Mouse (Mus musculus) layer of hippocampus, postnatal 10 days (tissue): ENCODE results near the gene Dnajc11. TPM values are rescaled to one million over a fixed set of nuclear protein-coding genes. Genes with fewer than 3 reads are reported as not detected.

Experiments used
- DNase-seq, 2 experiments: peaks; one replicate each; pipeline ENCODE4 v3.0.0; 2021; ENCODE audit warnings: low spot score in 2 of 2
- long read RNA-seq: library from polyadenylated mRNA; stranded (forward); transcript quantifications from one replicate; pipeline ENCODE4 v2.0.0, GENCODE M21; 2023
- total RNA-seq, 2 experiments: library from RNA; stranded (reverse); gene quantifications; 2 replicates each; pipeline ENCODE4 v1.2.3; 2021

The Dnajc11 gene
- total RNA-seq, result 10 to 100 TPM; 75.8 to 82.0 TPM
- long read RNA-seq, transcript Dnajc11-201 (16 exons, 3,151 nt), result major isoform, 80 of 101 reads
- long read RNA-seq, partial matches to known transcripts, result 5 of 101 reads
- long read RNA-seq, other reads (novel, unspliced or antisense), result 15 of 101 reads

- peak; percentile 97 for DNase-seq
Measured at GRCm38 (mm10) chr4:151933505-151934214, at the start of gene Dnajc11. Gene Dnajc11 (plus strand): TSS chr4:151933691.

DNA sequence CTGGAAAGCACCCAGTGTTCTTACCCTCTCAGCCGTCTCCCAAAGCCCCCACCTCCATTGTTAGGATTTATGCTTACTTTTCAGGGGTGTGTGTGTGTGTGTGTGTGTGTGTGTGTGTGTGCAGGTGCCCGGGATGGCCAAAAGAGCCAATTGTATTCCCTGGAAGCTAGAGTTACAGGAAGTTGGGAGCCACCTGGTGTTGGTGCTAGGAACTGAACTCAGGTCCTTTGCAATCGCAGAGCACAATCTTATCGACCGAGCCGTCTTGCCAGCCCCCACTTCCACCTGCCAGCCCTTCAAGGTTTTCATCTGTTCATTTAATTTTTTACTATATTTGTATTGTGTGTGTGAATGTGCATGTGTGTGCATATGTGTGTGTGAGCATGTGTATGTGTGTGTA is 40.2 kb upstream of the Dnajc11 start:
- no peak for DNase-seq

GRCm38 (mm10) chr4:151894926-151895325 is 38.6 kb upstream of the Dnajc11 start:
- no peak for DNase-seq

- DNase-seq, result no peak
Measured at GRCm38 (mm10) chr4:151895624-151896023, 37.9 kb upstream of the Dnajc11 start.

GRCm38 (mm10) chr4:151897069-151897617 is 36.3 kb upstream of the Dnajc11 start:
- no peak for DNase-seq

GRCm38 (mm10) chr4:151898600-151899245 is 34.8 kb upstream of the Dnajc11 start:
- peak in 1 of 2 experiments; percentile 36 for DNase-seq

DNA sequence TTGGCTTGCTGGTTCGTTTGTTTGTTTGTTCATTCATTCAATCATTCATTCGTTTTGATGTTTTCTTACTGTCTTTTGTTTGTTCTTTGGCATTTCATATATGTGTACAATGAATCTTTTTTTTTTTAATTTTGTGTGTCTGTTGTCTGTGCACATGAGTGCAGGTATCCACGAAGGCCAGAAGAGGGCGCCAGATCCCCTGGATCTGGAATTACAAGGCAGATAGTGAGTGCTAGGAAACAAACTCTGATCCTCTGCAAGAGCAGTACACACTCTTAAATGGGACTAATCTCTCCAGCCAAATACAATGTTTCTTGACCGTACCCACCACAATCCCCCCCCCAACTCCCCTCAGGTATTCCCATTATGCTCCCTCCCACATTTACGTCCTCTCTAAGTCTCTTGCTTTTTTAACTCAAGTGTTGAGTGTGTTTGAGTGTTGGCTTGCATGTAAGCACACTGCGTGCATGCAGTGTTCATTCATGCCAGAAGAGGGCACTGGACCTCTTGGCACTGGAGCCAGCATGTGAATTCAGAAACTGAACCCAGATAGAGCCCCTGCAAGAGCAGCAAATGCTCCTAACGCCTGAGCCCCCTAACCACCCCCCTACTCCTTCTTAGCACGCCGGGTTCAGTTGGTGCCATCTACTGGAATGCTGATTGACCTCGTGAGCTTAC is 33.6 kb upstream of the Dnajc11 start:
- DNase-seq, result no peak

DNA sequence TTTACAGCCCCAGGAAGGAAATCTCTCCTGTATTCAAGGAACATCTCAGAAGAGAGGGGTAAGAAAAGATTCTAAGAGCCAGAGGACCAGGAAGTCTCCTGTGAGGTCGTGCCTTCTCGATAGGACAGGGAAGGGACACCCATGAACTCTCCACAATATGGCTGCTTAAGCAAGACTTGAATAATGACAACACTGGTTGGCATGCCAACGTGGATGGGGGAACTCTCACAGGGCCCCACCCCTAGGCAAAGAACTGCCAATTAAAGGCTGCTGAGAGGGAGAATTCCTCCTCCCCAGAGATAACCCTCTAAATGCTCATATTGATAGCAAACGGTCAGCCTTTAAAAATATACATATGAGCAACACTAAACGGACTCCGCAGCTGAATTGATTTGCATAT is 32.8 kb upstream of the Dnajc11 start:
- no peak for DNase-seq

DNA sequence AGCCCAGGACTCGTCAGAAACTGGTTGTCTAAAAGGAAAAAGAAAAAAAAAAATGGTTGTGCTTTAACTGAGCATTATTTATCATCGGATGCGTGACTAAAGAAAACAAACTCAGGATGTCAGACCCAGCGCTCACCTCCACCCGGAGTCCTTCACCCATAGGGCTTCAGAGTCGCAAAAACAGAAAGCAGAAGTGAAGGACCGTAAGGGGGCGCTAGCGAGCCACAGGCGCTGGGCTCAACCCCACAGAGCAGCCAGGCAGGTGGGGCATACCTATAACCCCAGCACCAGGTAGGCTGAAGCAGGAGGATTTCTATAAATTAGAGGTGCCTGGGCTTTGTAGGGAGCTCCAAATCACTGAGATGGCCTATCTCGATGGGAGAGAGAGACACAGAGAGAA is 32.1 kb upstream of the Dnajc11 start:
- DNase-seq, result no peak

DNA sequence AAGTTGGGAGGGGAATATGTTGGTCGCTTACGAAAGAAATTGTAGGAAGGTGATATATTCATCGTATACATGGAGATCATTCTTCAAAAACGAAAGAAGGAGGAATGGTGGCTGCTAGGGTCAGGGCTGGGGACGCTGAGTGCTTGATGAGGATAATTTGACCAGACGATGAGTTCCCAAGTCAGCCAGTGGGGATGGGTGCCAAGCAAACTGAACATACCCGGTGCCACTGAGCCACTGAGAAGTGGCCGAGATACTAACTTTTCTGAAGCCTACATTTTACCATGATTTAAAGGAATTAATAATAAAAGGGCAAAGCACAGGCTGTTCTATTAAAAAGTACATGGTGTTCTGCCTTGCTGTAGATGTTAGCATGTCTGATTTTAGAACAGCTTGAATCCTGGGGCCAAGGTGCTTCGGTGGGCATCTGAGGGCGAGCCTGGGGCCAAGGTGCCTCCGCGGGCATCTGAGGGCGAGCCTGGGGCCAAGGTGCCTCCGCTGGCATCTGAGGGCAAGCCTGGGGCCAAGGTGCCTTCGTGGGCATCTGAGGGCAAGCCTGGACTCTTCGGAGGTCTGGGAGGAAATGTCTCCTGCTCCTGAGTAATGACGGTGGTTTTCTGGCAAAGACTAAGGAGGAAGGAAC is 31.3 kb upstream of the Dnajc11 start:
- no peak for DNase-seq

DNA sequence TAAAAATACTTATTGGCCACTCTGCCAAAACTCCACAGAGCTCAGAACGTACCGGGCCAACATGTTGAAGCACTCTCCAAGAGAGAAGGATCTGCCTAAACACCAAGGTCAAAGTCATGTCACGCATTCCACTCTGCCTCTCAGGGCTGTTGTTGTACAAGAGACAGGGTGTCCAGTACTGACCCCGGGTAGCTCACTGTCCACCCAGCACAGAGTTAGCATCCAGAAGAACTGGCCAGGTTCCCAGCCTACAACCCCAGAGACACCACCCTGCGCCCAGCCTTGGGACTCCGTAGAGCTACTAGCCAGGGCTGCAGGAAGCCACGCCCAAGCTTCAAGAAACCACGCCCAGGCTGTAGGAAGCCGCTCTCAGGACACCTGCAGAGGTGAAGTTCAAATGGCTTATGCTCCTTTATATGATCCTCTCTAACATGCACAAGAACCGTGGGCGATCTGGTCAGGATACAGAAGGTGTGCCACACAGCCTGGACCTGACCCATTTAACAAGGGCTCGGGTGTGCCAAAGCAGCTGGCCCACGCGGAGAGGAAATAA is 30.7 kb upstream of the Dnajc11 start:
- no peak for DNase-seq

- no peak for DNase-seq
Measured at GRCm38 (mm10) chr4:151904098-151904497, 29.4 kb upstream of the Dnajc11 start.

DNA sequence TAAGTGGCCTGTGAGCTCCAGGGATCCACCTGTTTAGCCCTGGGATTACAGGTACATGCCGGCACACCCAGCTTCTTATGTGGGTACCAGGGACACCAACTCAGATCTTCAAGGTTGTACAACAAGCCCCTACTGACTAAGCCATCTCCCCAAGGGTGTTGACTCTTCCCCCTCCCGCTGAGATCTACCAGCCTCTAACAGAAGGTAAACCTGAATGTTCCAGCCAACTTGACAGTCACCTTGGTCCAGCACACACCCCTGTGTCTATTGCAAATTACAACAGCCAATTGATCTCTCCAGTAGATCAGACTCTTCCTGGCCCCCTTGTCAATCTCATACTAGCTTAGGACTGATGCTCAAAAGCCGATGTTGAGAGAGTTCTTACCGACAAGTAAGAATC is 27.9 kb upstream of the Dnajc11 start:
- no peak for DNase-seq

DNA sequence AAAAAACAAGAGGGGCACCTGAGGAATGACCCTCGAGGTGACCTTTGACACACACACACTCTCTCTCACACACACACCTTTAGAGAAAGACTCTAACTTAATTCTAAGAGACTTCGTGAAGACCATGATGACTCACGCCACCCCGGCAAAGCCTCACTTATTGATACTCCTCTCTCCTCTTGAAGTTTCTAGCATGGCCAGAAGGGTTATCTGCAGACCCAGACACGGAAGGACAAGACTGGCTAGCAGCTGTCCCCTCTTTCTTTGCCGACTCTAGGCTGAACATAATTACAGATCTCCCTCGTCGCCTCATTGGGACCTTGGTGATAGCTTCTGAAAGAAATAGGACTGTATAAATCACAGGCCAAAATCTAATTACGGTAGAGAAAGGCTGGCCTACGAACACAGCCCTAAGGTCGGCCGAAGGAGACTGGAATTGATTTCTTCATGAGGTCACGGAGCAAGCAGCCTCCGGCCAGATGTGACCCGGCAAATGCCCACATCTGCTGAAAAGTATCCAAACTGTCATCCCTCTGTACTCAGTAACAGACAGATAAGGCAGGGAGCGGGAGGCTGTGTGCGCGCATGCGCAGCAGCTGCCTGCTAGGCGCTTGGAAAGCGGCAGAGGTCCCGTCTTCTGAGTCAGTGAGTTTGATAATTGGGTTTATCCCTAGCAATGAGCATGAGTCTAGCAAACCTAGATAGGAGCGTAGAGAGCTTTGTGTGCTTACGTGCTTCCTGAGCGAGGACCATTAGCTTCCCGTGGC is 25.7 kb upstream of the Dnajc11 start:
- DNase-seq, result no peak

DNA sequence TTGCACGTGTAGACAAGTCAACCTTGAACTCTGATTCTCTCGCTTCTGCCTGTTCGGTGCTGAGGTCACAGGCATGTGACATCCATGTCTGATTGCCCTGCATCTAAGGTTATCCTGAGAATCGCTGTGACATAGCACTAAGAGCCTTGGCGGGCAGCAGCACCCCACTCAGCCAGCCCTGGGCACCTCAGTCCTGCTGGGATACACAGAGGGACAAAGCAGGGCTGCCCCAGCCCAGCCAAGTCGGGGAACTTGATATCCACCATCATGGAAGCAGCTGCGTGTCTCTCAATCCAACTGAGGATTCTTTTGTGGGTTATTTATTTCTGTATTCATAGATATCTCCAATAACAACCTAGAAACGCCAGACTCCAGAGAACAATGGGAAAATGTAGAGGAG is 24.7 kb upstream of the Dnajc11 start:
- DNase-seq, result no peak

DNA sequence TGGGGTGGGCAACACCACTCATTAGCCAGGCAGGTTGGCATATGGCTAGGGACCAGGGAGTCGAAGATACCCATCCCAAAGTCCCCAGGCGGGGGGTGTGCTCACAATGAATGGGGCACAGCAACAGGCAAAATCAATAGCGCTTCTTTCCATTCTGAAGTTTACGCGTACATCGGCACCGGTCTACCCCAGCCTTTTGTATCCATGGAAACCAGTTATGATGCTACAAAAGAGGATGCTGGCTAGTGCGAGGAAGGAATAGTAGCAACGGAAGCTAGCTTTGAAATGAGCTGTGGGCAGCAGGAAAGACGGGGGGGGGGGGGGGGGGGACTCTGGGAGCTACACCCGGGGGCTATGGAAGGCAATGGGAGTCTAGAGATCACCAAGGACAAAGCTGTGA is 17.2 kb upstream of the Dnajc11 start:
- DNase-seq, result no peak

GRCm38 (mm10) chr4:151919135-151919840 is 14.2 kb upstream of the Dnajc11 start:
- DNase-seq, result no peak

- peak; percentile 60 to 71 for DNase-seq
Measured at GRCm38 (mm10) chr4:151919900-151920643, 13.4 kb upstream of the Dnajc11 start.

DNA sequence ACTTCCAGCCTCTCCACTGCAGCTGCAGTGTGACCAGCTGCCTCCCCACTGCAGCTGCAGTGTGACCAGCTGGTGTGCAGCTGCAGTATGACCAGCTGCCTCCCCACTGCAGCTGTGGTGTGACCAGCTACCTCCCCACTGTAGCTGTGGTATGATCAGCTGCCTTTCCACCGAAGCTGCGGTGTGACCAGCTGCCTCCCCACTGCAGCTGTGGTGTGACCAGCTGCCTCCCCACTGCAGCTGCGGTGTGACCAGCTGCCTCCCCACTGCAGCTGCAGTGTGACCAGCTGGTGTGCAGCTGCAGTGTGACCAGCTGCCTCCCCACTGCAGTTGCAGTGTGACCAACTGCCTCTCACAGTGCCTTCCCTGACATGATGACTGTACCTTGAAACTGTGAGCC is 11.4 kb upstream of the Dnajc11 start:
- DNase-seq, result no peak
